ENCODE assay signal across 26 mouse cellular contexts in the genomic region with DNA sequence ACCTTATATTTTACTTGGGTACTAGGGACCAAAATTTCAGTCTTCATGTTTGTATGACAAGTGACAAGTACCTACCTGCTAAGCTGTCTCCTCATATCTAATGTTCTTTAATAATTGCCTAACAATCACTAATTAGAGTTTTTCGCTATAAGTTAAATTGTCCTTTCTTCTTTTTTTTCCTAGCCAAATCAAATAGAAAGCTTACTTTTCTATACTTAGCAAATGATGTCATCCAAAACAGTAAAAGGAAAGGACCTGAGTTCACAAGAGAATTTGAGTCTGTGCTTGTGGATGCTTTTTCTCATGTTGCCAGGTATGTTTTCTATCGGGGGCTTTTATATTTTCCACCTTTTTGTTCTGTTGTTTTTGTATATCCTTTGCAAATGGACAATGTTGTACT.
"Had no signal": no experiment of that assay in that cellular context is flagged by ENCODE, and none has a peak within 500 bp of the region (broad histone marks: within the 10 kb centered on the region; RNA-seq: fewer than 3 reads in every experiment).

No protein-coding gene starts in this region.

- H3K4me3 ChIP-seq: embryonic facial prominence, embryonic 10.5 days; embryonic facial prominence, embryonic 12.5 days; embryonic facial prominence, embryonic 13.5 days; embryonic facial prominence, embryonic 15.5 days; erythroblast, embryonic 14.5 days; forebrain, embryonic 10.5 days; forebrain, embryonic 12.5 days; forebrain, embryonic 13.5 days; forebrain, embryonic 15.5 days; heart, adult 2 months had no signal

- H3K9ac ChIP-seq: embryonic facial prominence, embryonic 12.5 days; embryonic facial prominence, embryonic 13.5 days; embryonic facial prominence, embryonic 15.5 days; forebrain, embryonic 12.5 days; forebrain, embryonic 13.5 days; forebrain, embryonic 15.5 days; forebrain, postnatal 0 days had no signal

- H3K9me3 ChIP-seq: embryonic facial prominence, embryonic 10.5 days; embryonic facial prominence, embryonic 12.5 days; embryonic facial prominence, embryonic 13.5 days; embryonic facial prominence, embryonic 15.5 days; forebrain, embryonic 10.5 days; forebrain, embryonic 12.5 days; forebrain, embryonic 13.5 days; forebrain, embryonic 15.5 days had no signal

- H3K4me2 ChIP-seq: embryonic facial prominence, embryonic 12.5 days; embryonic facial prominence, embryonic 13.5 days; embryonic facial prominence, embryonic 15.5 days; forebrain, embryonic 12.5 days; forebrain, embryonic 13.5 days; forebrain, embryonic 15.5 days had no signal

- H3K27me3 ChIP-seq: embryonic facial prominence, embryonic 12.5 days; embryonic facial prominence, embryonic 13.5 days; embryonic facial prominence, embryonic 15.5 days; forebrain, embryonic 12.5 days; forebrain, embryonic 13.5 days; forebrain, embryonic 15.5 days had no signal

- H3K27ac ChIP-seq: embryonic facial prominence, embryonic 10.5 days; embryonic facial prominence, embryonic 12.5 days; embryonic facial prominence, embryonic 13.5 days; embryonic facial prominence, embryonic 15.5 days; forebrain, embryonic 10.5 days; forebrain, embryonic 12.5 days; forebrain, embryonic 13.5 days; forebrain, embryonic 15.5 days; heart, adult 2 months had no signal

- DNase-seq: cerebellum, adult 2 months; cerebellum, adult 8-10 months; cerebellum, adult 9-10 months; cerebellum, adult 9-11 months; cerebellum, postnatal 10 days; cerebellum, postnatal 14 days; cerebellum, postnatal 25 days; cerebellum, postnatal 36 days; embryo, embryonic 11 days; forebrain, postnatal 0 days; gastrocnemius, postnatal 10 days; gastrocnemius, postnatal 14 days; gastrocnemius, postnatal 36 days; heart, adult 18-20 months; heart, adult 2 months had no signal

- ATAC-seq: forebrain, embryonic 13.5 days; forebrain, embryonic 14.5 days; forebrain, embryonic 15.5 days; forebrain, embryonic 16.5 days; forebrain, postnatal 0 days had no signal
